Mouse (Mus musculus): ENCODE data around the gene Vps35l.

Vps35l gene

DNA sequence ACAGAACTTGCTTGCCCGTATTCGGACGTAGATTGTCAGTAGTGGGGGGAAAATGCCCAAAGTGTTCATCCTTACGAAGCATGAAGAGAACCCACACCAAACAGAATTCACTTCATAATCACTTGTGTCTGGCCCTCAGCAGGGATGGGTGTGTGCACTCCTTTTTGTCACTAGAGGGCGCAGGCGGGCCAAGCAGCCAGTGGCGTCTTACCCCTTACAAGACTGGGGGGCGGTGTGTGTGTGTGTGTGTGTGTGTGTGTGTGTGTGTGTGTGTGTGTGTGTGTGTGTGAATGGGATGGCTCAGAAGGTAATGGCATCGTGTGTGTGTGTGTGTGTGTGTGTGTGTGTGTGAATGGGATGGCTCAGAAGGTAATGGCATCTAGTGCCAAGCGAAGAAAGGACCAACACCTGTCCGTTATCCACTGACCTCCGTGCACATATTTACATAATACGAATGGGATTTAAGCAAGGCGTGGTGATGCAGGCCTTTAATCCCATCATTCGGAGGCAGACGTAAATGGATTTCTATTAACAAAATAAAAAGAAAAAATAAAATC lies at the start of gene Vps35l:
Vps35l (plus strand) TSS at position 252 of the 557 bp plus-strand sequence.
- DNase-seq (ENCODE audit: low spot score), result peak; percentile 87

DNA sequence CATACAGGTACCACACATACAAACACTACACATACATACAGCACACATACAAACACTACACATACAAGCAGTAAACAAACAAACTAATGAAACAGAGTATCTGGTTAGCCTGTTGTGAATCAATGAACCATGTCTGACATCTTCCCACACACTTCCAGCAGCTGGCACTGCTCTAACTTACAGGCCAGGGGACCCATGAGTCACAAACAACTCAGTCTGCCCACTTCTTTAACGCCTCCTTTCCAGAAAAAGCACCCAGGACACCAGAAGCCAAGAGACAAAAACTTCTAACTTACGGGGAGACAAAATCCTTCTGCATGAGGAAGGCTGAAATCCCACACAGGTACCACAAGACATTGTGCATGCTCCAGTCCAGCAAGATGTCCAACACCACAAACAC lies 48.7 kb upstream of the Vps35l start:
- DNase-seq (ENCODE audit: low spot score), result no peak

DNA sequence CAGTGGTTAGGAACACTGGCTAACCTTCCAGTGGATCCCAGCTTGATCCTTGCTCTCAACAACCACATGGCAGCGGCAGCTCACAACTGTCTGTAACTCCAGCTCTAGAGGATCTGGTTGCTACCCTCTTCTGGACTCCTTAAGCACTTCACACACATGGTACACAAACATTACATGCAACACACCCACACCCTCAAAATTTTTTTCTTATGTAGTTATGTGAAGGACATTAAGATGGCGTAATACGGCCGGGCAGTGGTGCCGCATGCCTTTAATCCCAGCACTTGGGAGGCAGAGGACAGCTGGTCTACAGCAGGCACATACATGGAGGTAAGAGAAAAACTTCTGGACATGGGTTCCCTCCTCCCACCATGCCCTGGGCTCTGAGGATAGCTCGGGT lies 43.9 kb upstream of the Vps35l start:
- DNase-seq (ENCODE audit: low spot score), result no peak

DNA sequence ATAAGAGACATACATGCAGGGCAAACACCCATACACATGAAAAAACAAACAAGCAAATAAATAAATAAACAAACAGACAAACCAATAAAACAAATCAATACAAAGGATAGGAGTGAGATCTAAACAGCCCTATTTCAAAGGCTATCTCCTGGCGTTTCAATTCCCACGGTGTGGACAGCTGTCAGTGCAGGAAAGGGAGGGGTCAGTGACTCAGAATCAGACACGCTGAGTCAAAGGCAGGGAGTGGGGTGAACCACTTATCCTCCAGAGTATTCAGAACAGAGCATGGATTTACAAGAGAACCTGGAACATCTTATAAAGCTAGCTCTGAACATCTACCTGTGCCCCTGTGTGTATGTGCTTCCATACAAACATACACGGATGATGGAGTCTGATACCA lies 42.9 kb upstream of the Vps35l start:
- no peak for DNase-seq (ENCODE audit: low spot score)

DNA sequence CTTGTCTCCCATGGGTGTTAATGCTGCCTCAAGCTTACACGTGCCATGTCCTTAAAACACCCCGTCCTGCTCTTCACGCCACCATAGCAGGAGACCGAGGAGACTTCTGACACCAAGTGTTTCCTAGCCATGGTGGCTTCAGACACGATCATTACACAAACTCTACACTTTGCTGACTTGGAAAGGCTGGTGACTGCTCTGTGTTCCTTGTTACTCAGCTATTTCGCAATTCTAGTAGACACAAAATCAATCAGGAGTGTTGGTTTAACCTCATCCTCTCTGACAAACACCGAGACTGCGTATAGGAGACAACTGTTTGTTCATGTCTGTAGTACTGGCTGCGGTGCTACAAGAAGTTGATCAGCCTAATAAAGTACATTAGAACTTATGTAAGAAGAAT lies 41.1 kb upstream of the Vps35l start:
- DNase-seq (ENCODE audit: low spot score), result no peak

DNA sequence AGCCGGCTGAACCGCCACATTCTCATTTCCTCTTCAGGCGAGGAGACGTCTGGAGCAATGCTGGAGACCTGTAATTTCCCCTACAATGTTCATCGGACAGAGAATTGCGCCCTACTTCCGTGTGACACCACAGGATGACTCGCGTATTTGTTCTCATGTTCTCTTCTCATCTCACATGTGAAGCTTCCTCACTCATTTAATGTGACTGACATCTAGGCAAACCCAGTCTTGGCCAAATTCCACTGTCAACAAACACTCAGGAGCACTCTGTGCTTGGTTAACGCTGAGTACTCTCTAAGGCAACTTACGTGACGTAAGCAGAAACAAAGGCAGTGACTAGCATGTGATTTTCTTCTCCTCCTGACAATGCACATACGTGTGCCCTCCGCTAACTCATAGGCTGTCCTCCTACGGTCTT lies 36.9 kb upstream of the Vps35l start:
- no peak for DNase-seq (ENCODE audit: low spot score)

DNA sequence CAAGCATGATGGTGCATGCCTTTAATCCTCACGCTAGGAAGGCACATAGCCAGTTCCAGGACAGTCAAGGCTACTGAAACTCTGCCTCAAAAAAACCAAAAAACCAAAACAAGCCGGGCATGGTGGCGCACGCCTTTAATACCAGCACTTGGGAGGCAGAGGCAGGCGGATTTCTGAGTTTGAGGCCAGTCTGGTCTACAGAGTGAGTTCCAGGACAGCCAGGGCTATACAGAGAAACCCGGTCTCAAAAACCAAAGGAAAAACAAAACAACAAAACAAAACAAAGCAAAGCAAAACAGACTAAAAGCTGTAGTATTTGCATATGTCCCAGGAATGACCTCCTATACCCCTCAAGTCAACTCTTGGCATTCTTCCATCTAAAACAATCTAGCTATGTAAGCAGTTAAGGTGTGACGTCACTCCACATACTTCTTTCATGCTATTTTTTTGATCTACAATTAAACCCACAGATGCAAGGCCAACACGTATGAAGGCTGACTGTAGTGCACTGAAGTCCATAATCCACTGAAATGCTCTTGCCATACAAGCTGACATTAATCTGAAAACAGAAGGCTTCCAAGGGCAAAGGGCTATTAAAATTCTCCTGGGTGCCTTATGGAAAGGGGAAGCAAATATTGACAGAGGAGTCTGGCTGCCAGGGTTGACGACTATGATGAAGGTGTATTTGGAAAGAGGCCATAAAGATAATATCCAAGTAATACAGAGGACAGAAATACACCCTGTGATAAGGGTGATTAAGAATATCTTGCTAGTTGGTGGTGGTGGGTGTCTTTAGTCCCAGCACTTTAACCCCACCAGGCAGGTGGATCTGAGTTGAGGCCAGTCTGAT lies 35.8 kb upstream of the Vps35l start:
- DNase-seq (ENCODE audit: low spot score), result no peak

DNA sequence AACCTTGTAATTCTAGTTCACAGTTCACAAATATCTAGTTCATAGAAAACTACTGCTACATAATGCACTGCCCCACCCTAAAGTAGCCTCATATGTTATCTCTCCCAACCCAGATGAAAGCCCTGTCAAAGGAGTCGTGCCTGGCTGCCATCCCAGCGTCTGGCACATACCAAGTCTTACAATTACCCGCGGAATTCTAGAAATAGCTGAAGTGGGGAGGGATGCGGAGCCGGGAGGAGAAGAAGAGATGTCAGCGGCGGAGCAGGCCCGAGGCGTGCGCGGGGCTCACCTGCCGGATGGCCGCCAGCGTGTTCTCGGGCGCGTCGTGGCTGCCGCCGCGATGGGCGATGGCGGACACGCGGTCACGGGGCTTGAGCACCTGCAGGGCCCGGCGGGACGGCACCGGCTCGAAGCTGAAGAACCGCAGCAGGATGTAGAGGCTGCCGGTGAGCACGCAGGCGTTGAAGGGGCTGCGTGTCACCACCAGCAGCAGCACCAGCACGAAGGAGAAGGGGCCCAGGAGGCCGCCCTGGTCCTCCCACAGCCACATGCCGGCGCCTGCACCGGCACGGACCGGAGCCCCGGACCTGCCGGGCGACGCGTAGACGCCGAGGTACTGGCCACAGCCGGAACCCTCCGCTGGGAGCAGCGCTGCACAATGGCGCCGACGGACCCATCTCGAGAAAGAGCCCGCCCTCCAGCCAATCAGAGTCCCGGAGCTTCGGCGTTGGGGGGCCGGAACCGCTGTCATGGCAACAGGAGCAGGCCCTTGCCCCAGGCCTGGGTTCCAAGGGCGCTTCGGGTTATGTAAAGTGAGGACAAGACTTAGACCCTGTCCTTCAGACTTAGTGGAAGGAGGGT lies 34.7 kb upstream of the Vps35l start, which contains the start of gene Gde1:
Gde1 (minus strand) TSS at position 678 of the 861 bp plus-strand sequence.
- peak; percentile 94 for DNase-seq (ENCODE audit: low spot score)

DNA sequence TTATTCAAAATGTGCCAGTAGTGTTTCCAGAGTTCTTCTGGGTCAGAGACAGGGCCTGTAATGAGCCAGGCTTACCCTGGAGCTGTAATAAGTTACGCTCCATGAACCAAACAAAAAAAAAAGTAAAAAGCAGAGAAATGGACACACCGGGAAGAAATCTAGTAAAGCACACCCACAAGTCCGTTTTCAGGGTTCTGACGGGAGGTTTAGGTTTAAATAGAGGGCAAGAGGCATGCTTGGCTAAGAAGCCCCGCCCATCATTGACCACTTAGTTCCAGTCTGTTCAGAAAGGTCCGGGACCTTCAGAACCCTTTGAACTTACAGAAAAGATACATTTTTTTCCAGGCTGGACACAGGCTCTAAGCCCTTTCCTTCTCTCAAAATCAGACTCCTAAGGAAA lies 34.0 kb upstream of the Vps35l start:
- DNase-seq (ENCODE audit: low spot score), result no peak

DNA sequence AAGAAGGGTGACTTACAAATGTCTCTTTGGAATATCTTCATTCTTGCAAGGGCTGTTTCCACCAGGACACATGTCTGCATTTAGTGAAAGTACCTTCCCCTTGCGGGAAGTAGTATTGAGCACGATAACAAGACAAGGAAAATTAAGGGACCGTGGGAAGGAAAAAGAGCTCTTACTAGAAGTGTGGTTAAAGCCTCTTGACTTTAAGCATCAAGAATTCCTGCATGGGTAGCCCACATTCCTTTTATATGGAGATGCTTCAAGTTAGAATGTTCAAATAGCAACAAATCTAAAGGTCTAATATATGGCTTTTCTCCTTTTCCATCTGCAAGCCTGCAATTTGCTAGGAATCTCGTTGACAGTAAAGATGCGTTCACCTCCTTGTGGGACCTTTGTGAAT lies 33.5 kb upstream of the Vps35l start:
- DNase-seq (ENCODE audit: low spot score), result no peak

DNA sequence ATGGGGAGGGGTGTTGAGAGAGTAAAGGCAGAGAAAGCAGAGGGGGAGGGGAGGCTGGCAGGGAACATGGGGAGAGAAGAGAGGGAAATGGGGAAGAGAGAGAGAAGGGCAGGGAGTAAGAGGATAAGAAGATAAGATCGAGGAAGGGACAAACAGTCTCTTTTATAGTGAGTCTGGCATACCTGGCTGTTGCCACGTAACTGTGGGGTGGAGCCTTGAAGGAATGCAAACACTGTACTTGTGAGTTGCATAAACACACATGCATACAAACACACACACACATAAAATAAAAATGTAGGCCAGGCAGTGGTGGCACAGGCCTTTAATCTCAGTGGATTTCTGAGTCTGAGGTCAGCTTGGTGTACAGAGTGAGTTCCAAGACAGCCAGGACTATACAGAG lies 32.8 kb upstream of the Vps35l start:
- no peak for DNase-seq (ENCODE audit: low spot score)

DNA sequence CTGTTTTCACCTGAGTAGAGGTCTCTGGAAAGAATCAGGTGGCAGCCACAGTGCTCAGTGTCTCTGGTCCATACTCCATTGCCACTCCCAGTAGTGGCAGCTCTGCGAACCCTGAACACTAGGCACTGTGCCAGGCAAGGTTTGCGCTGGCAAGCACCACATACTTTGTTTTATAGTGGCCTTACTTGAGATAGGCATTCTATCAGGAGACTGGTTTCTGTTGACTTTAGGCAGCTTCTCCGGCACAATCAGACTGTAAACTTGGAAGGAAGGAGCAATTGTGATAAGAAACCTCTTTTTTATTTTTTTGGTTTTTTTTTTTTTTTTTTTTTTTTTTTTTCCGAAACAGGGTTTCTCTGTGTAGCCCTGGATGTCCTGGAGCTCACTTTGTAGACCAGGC lies 32.0 kb upstream of the Vps35l start:
- DNase-seq (ENCODE audit: low spot score), result no peak

DNA sequence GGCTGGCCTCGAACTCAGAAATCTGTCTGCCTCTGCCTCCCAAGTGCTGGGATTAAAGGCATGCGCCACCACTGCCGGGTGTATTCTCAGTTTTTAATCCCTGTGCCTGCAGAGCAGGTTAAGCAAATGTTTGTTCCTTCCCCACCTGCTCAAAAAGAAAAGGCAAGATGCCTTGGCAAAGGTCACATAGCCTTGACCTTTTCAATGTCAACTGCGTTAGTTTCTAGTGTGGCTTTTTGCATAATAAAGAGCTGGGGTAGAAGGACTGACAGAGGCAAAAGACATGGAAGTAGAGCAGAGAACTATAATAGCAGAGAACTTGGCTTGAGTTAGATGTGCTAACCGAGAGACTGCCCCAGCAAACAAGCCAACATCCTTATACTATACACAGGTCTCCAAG lies 29.2 kb upstream of the Vps35l start:
- no peak for DNase-seq (ENCODE audit: low spot score)

DNA sequence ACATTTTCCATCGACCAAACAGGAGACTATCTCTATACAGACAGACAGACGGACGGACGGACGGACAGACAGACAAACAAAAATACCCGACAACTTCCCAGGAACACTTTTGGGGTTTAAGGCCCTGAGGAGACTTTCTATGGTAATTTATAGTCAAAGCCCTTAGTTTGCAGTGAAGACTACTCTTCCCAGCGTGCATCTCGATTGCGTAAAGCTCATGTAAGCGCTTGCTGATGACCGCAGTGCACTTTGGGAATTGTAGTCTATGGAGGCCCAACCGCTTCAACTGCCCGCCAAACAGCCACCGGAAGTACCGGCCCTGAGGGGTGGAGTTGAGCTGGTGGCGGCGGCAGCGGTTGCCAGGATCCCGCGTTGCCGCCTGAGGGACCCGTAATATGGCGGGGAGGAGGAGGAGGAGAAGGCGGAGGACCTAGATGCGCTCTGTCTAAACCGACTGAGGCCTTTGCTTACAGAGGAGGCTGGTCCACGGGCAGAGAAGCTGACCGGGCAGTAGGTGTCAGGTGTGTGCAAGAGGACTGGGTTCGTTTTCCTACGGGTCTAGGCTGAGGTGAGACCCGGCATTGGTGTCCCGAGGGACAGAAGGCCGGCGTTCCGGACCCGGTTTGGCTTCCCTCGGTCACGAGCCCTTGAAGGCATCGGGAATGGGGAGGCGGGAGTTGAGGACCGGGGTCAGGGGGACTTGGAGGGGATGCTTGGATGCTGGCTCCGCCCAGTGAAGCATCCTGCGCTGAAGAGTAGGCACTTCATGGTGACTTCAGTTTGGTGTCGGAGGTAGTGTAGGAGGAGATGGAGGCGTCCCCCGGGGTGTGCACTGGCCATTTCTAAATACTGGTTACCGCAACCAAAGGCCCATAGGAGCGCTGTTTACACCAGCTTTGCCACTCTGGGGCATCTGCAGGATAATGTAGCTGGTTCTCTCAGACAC lies 27.5 kb upstream of the Vps35l start, which contains the start of gene Ccp110:
Ccp110 (plus strand) TSS at position 325 of the 946 bp plus-strand sequence.
- peak; percentile 95 for DNase-seq (ENCODE audit: low spot score)

DNA sequence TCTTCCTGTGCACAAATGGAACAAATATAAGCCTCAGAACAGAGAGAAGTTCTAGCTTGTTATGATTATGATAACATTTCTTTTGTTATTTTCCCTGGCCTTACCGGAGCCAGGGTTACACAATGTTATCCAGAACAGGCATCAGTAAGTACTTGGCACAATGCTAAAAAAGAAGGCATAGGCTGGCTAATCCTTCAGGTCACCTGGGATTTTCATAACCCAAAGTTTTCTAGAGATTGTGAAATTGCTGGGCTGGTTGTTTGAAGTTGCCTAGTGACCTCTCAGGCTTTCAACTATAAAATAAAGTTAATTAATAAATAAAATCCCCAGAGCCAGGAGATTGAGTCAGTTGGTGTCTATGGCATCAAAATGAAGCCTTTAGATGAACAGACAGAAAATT lies 25.2 kb upstream of the Vps35l start:
- DNase-seq (ENCODE audit: low spot score), result no peak

DNA sequence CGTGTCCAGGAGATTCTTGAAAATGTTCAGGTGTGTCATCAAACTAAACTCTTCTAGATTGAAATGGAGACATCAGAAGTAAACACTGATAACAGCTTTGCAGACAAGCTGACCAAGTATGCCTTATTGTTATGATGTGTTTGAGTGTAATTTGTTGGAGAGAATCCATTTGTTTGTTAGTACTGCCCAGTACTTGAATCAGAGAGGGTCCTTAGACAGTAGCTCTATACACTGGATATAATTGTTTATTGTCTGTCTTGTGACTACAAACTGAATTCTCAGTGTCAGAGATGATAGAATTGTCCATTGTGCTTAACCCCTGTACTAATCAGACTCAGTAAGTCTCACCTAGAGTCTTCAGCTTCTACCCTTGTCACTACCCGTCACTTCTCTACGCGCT lies 22.0 kb upstream of the Vps35l start:
- DNase-seq (ENCODE audit: low spot score), result no peak

DNA sequence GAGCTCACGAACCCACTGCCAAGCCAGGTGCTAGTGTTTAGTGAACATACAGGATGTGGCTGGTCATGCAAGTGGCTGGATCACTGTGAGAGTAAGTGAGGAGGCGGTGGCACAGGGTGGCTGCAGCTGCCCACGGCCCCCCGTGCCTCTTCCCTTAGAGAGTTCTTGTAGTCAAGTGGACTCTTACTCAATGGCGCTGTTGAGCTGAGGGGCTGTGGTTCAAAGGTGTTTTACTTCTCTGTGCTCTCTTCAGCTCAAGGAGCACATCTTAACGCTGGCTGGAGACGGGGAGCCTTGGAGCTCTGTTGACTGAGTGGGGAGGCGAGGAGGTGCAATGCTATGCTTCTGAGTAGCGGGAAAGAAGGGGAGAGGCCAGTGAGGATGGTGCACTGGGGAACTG lies 16.1 kb upstream of the Vps35l start:
- DNase-seq (ENCODE audit: low spot score), result no peak

DNA sequence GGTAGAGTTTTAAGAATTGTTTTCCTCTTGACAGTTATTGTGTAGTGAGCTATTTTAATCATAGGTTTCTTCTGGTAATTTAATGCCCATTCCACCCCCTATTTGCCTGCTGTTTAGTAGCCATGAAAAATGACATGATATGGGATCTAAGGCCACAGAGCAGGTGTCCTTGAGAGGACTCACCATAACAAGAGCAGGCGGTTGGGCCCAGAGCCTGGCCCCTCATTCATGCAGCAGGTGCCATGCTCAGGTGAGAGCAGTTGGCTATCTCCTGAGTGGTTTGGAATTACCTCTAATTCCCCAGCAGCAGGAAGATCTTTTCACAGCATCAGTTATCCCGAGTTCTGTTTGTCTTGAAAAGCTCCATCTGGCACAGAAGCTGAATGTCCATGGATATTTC lies 14.6 kb upstream of the Vps35l start:
- DNase-seq (ENCODE audit: low spot score), result no peak

DNA sequence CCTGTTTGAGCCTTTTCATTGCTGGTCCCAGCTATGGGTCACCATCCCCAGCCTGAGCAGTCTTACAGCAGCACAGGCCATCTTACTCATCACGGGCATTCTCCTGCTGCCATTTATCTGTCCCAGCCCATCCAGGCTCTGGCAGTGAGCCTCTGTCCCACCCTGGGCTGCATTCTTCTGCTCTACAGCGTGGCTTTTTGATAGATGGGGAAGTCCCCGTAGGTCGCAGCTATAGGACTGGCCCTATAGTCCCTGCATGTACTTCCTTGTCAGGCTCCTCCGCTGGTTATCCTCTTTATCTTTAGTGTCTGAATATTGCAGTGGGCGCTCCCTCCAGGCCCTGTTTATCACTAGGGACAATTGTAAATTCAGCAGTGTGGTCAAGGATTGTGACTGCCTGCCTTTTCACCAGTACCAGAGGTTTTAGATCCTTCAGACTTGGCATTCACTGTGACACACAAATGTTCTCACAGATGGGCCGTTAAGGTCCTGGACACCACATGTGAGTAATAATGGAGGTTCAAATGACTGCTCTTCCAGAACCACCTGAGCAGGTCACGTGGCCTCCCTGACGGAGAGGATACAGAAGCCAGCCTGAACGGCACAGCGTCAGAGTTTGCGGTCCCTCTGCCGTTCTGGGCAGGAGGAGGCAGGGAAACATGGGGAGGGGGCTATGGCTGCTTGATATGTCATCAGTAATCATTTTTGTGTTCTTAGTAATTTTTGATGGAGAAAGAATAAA lies 11.0 kb upstream of the Vps35l start:
- DNase-seq (ENCODE audit: low spot score), result no peak

DNA sequence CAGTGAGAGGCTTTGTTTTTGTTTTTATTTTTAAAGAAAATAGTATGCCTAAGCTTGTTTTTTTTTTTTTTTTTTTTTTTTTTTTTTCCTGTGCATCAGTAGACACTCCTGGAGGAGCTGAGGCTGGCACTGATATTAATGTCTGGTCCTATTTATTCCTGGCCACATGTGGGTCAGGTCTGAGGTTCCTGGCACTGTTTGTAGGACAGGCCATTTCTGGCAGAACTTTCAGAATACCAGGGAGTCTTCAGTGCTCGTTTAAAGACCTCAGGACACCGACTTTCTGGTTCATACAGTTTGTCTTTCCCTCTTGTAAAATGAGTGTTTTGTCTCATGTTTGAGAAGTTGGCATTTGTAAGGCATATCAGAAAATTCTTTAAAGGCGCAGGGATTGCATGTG lies 8.2 kb upstream of the Vps35l start:
- no peak for DNase-seq (ENCODE audit: low spot score)

DNA sequence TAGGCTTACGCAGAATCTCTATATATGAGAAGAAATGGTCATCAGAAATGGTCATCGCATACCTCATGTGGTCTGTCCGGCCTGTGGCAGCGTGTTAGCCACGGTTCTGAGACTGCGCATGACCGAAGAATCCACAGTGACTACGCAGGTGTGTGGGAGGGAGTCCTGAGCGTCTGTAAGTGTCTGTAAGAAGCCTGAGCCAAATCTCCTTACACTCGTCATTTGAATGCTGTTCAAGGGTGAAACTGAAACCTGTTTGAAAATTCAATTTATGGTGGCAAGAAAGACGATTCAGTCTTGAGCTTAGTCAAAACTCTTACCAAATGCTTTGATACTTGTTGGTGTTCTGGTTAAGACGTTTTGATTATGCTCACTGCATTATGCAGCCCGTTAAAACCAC lies 6.8 kb upstream of the Vps35l start:
- no peak for DNase-seq (ENCODE audit: low spot score)
